Mouse (Mus musculus) C2C12 (cell line): ENCODE data around the gene Gm4707.

ENCODE experiments used
- CEBPB ChIP-seq: IDR thresholded peaks from one replicate; pipeline ENCODE4 v1.6.1; 2011; ENCODE audit warnings: low read depth, mild to moderate bottlenecking, control low read depth, moderate library complexity
- CTCF ChIP-seq: IDR thresholded peaks from one replicate; pipeline ENCODE4 v1.5.1; 2011; ENCODE audit not compliant: control insufficient read depth, insufficient read depth, insufficient read length
- FOSL1 ChIP-seq: IDR thresholded peaks from one replicate; pipeline ENCODE4 v1.8.0; 2011; ENCODE audit warnings: mild to moderate bottlenecking, low read length; ENCODE audit not compliant: poor library complexity, insufficient read depth, severe bottlenecking
- MYOD1 ChIP-seq: IDR thresholded peaks from one replicate; pipeline ENCODE4 v1.6.1; 2011; ENCODE audit warnings: low read depth; ENCODE audit not compliant: control insufficient read depth, insufficient read length
- MYOG ChIP-seq: IDR thresholded peaks from one replicate; pipeline ENCODE4 v1.6.1; 2011; ENCODE audit not compliant: control insufficient read depth, insufficient read length; ENCODE audit errors: extremely low read depth
- USF1 ChIP-seq: IDR thresholded peaks from one replicate; pipeline ENCODE4 v1.6.1; 2011; ENCODE audit warnings: low read depth, mild to moderate bottlenecking, control low read depth, moderate library complexity

- TF ChIP-seq CTCF (no peak), USF1 (no peak), CEBPB (no peak), FOSL1 (no peak), MYOD1 (no peak), MYOG (no peak)
These were observed 14.4 kb upstream of the Gm4707 start for GRCm38 (mm10) chr17:71474128-71474527.
